Mouse (Mus musculus) testis, postnatal 14 days (tissue): Measurements from ENCODE around the gene Gse1.

Experiments
- DNase-seq: peaks from one replicate; pipeline ENCODE4 v3.0.0; 2021; ENCODE audit warnings: low spot score

The Gse1 gene

DNA sequence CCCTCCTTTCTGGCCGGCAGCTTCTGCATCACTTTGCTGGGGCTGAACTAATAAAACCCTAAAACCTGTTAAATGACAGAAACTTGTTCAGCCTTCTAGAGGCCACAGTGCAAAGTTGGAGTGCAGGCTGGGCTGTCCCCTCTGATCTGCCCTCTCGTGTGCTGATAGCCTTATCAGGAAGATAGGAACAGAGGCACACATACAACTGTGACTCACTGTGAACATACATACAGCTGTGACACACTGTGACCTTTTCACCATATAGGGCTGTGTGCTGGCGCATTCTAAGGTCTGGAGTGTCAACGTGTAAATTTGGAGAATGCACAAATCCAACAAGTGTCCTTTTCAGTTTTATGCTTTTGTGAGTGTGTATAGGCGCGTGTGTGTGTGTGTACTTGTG, 226.1 kb downstream of the Gse1 start:
- DNase-seq: no peak

DNA sequence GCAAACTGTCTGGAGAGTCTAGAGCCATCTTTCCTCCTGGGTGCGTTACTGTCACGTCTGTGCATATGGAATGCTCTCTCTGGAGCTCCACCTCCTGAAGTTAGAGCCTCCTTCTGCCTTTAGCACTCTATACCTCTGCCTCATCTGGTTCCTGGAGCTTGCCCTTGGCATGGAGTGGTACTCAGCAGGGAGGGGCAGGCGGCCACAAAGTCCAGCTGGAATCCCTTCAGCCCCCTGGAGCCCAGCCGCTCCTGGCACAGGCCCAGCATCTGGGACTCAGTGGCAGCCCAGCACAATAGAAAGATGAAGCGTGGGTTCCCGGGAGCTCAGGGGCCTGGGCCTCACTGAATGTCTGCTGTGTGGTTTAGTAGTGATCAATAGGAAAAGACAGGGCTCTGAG, 232.1 kb downstream of the Gse1 start:
- DNase-seq: no peak

DNA sequence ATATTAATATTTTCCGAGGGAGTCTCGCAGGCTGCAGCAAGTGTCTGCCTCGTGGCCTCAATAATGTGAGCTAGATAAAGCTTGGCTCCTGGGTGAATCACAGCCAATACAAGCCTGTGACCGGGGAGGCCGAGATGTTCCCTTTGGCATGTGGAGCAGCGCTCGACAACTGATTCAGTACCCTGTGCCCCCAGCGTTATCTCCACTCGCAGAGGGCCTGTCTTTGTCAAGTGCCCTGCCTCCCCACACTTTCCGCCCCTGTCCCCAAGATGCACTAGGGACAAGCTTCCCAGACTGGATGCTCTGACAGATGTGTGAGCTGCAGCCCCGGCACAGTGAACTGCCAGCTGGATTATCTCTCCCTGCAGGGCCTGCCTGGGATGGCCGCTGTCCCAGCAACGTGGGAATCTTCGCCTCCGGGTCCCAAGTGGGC, 233.9 kb downstream of the Gse1 start:
- no peak for DNase-seq

DNA sequence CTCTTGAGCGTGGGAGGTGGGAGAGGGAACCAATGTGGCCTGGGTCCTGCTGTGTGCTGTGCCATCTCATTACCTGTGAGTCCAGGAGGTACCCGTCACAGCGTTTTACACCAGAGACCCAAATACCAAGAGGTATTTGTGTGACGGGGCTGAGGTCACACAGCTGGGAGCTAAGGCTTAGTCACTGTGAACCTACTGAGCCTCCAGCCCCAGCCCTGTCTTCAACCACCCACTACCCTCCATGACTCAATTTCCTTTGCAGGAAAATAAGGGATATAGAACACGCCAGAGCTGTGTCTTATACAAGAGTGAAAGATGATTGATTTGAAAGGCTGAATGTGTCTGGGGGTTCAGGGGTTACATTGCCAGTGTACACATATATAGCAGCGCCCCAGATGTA, 234.4 kb downstream of the Gse1 start:
- no peak for DNase-seq

DNA sequence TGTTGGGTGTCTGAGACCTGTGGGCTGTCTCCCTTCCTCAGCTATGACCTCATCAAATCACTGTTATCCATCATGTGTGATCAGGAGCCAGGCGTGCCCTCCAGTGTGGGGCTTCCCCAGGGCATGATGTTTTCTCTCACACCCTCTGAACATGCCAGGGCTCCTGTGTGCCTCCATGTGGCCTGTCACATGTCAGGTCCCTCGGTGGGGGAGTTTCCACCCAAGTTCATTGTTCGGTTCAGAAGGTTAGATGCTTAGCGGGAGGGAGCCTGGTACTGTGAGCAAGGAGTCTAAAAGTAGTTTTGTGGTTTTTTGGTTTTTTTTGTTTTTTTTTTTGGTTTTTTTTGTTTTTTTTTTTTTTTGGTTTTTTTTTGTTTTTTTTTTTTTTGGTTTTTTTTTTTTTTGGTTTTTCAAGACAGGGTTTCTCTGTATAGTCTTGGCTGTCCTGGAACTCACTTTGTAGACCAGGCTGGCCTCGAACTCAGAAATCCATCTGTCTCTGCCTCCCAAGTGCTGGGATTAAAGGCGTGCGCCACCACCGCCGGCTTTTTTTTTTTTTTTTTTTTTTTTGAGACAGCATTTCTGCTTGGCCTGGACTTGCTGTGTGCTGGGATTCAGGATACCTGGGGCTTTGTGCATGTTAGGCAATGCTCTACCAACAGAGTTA, 235.8 kb downstream of the Gse1 start:
- DNase-seq: no peak

DNA sequence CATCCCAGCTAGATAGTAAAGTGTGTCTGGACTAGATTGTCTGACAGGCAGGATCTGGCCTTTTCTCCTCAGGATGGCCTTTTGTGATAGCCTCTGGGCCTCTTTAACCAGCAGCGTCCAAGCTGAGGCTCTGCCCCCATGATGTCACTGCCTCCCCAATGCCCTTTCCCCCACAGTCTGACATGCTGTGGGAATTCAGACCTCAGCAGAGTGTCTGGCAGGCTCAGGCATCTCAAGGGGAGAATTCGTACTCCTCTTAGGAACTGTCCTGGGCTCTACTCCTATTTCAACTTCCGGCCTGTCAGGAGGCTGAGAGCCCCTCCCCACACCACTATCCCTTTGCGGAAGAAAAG, 236.3 kb downstream of the Gse1 start:
- no peak for DNase-seq

DNA sequence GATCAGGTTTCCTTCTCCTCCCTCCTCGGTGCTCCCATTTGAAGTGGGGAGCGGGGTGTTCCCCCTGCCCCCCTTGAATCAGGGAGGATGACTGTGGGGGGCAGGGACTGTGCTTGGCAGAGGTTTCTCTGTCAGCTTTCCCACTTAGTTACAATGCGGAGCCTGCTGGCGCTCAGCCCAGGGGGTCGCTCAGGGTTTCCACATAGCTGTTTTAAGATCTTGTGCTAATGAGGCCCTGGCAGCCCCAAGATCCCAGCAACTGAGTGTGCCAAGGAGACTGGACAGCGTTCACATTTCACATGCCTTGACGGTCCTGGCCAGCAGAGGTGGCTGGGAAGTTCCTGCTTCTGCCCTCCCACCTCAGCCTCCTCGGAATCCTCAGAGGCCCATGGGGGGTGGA, 237.5 kb downstream of the Gse1 start:
- peak; percentile 34 for DNase-seq

DNA sequence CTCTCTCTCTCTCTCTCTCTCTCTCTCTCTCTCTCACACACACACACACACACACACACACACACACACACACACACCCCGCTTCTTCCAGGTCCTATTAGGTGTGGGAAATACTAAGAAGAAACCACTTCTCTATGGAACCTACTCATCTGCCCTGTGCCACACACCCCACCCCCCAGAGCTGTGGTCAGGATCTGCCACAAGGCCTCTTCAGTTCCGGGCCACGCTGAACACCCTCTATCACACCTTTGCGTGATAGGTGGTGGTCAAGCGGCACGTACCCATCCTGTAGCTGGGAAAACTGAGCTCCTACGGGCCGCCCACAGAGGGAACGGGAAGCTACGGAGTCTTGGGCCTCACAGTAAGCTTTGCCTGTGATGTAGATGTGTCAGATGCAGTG, 238.0 kb downstream of the Gse1 start:
- DNase-seq: no peak

DNA sequence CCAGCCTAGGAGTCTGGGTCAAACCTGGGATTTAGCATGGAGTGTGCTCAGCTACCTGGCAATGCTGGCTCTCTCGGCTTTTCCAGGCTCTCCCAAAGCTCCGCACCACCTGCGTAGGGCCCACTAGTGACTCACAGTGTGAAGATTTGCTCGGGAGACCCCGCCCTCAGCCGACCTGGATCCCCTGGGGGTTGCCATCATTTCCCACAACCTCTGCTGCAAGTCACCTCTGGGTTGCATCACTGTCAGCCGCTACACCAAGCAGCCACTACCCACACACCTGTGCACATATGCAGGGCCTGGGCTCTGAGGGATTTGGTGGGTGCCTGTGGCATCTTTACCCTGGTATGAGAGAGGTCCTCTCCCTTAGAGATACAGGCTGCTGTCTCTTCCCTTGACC, 239.3 kb downstream of the Gse1 start:
- no peak for DNase-seq

DNA sequence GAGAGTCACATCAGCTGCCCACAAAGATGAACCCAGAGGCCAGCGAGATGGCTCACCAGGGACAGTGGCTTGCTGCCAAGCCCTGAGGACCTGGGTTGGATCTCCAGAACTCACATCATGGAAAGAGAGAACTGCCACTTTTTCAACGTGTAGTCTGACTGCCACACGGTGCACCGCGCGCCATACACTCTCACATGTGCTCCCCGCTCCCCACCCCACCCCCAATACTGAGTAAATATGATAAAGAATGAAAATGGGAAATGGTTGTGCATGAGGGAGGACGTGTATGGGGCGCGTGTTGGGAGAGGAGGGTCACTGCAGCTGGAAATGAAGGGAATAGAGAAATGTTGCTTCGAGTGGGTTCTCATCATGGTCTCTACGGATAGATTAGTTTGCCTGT, 241.9 kb downstream of the Gse1 start:
- DNase-seq: no peak

DNA sequence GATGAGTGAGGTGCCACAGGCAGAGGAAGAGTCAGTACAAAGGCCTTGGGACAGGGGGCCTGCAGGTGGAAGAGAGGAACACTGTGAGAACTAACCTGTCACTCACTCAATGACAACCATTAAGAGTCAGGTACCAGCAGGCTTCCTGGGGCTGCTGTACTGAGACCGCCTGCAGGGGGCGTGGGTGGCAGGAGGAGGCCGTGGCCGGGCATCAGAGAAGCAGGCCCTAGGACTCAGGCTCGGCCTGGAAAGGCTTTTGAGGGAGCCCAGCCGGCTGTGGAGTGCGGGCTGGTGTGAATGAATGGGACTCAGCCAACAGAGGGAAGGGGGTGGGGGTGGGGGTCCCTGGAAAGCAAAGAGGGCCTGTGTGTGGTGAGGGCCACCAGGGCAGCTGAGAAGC, 242.9 kb downstream of the Gse1 start:
- no peak for DNase-seq

DNA sequence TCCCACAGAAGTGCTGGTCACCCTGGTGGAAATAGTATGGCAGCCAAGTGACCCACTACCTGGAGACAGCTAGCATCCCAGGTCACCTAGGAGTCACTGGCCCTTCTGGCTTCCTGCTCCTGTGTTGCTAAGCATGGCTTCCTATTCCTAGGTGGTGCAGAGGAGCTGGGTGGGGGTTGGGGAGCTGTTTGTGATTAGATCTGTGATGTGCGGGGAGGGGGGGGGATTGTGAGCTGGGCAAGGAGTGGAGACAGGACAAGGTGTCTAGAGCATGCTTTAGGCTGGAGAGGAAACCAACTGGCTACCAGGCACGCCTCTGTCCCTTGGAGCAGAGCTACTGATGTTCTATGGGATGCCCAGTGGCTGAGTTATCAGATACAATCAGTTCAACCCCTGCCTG, 243.5 kb downstream of the Gse1 start:
- no peak for DNase-seq

DNA sequence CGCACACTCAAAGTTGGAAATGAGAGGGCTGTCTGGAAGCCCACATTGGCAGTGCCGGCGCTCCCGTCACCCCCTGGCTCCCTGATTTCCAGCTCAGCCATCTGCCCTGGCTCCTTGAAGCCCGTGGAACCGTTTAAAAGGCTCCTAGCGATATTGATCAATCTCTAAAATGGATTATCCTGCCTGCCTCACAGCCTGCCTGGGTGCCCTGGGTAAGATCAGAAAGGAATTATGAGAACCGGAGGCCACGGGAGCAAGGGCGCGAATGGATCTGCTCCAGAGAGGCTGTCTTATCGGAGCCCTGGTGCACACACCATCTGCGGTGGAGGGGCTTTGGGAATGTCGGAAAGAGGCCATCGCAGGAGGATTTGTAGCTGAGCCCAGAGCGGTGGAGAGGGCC, 244.0 kb downstream of the Gse1 start:
- DNase-seq: no peak

DNA sequence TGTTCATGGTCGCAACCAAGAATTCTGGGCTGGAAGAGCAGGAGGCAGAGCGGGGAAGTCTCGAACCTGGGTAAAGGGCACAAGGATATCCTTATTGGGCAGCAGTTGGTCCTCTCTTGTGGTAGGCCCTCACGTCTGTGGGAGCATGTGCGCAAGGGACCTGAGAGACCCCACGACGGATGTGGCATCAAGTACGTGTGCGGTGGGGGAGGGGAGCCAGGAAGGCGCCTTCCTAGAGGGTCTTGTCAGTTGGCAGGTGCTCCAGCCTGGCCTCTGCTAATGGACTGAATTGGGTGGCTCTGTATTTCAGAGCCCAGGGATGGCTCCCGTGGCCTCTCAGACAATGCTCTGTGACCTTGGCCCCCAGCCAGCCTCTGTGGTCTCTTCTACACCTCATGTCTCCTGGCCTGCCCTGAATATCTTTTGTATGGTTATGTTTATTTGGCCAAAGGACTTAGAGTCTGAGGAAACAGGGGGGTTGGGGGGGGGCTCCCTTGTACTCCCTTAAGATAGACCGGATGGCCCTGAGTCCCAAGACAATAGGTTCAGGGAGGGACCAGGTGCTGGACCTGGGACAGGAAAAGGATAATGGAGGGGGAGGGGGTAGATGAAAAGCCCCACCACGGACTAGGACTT, 245.6 kb downstream of the Gse1 start:
- DNase-seq: no peak

DNA sequence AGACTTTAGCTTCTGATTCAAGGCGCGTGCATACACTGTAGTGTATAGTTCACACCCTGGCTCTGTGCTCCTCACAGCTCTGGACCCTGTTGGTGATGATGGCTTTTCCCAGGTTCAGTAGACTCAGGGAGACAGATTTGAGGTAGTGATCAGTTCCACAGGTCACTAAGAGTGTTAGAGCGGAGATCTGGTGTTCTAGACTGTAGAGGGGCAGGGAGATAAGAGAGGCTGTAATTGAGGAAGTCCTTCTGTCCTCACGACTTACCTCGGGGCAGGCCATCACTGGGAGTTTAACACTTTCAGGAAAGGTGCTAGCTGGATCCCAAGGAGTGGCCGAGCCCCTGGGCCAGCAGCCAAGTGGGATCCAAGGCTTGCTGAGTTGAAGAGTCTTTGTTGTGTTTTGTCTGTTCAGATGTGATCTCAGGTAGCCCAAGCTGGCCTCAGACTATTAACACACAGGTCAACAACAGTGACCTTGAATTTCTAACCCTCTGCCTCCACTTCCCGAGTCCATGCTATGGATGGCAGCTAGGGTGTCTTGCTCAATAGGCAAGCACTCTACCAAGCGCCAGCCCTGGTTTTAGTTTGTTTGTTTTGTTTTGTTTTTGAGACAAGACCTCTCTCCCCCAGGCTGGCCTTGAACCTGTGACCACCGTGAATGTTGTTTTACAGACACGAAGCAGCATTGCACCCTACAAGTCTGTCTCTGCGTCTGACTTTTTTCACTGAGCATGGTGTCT, 246.4 kb downstream of the Gse1 start:
- no peak for DNase-seq

DNA sequence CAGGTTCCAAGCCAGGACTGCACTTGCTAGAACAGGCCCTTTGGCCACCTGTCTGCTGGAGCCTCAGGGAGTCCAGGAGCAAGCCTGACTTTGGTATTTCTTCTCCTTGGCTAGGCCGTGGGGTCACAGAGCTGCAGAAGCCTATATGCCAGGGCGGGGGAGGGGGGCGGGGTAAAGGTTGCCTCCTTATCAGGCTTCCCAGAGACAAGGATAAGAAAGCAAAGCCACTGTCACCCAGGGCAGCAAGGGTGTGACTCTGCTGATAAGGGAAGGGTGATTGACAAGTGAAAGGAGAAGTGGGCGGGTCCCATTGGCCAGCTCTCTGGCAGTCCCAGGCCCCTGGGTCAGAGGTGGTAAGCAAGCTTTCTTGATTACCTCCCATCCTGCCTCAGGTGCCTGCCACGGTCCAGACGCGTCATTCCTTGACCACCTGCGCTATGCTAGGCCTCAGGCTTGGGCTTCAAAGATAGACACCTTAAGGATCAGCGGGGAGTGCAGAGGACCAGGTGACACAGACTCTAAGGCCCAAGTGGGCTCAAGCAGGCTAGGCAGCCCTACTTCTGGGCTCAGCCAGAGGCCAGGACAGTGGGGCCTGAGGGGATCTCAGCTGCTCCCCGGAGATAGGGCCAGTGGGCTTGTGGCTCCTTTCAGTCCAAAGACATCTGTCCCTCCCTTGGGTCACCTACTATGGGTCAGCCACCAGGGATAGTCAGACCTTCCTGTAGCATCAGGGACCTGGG, 247.4 kb downstream of the Gse1 start:
- no peak for DNase-seq

DNA sequence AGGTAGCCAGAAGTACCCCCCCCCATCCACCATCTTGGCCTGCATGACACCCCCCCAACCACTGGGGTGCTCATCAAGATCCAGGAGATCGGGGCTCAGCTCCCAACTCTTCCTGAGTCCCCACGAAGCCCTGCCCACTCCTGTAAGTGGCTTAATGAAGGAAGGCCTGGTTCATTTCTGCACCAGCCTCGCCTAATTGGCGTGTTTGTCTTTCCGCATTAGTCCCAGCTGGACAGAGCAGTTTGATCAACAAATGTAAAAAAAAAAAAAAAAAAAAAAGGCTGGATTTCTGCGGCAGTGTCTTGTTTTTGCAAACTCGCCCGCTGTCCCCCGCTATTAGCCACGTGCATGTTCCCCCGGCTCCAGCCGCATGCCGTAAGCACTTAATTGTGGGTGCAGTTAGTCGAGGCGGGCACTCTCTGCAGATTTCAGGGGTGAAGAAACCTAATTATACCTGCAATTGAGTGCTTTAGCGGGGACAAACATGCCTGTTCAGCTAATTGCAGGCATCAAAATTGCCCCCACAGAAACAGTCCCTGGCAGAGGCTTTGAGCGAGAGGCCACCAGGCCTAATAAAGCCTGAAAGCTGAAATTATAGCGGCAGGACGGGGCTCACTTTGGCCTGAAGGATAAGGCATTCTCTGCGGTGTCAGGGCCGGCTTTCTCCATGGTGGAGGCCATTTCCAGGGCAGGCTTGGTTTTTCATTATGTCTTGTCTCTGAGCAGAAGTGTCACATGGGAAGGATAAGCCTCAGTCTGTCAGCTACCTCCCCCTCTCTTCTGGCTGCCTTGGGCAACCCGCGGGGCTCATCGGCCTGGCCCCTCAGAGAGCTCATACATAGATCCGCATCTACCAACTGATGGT, 248.7 kb downstream of the Gse1 start:
- no peak for DNase-seq

DNA sequence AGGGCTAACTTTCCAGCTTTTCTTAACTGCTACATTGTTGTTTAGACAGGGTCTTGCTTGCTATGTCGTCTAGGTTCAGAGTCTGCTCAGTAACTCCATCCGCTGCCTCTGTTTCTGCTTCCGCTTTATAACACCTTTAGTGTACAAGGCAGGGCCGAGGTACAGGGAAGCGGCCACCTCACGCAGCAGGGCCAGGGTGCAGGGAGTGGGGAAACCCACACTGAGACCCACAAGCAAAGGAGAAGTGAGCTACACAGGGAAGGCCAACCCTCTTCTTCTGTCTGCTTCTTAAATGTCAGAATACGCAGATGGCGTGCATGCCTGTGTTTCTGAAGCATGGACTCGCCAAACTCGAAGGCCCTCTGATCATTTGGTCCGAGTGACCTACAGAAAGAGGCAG, 250.5 kb downstream of the Gse1 start:
- no peak for DNase-seq

DNA sequence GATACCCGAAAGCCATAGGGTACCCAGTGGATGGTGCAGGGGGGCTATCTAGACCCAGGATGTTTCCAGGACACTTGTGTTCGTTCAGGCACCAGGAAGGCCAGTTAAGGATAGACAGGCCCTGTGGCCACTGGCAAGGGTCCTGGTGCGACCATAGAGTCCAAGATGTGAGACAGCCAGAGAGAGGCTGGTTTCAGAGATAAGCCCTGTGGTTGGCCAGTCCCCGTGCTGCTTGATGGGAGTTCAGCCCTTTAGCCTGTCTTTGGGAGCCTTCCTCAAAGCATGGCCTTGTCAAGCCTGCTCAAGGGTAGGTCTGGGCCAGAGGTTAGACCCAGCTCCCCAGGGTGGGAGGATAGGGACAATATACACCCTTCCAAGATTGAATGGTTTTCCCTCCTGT, 251.4 kb downstream of the Gse1 start:
- DNase-seq: no peak

DNA sequence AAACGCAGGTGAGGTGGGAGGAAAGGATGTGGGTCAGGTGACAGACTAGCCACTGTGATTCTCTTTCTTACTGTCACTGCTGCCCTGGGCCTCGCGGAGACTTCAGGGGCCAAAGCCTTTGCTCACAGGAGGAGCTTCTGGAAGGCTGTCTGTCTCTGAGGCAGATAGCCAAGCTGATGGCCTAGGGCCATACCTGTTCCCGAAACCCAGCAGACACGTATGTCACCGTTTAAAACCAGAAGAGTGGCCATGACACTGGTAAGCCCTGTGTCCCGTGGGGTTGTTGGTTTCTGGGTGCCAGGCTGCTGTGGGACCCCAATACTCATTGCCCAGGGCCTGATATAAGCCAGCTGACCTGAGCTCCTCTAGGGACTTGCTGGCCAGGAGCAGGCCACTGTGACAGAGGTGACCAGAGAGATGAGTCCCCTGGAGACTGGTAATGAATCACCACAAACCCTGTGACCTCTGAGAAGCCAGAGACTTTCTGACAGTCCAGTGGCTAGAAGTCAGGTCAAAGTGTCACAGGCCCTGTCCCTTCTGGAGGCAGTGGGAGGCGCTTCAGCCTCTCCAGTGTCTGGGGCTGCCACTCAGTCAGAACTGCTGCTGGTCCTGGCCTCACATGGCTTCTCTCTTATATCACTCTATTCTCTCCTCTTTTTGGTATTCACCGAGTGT, 253.9 kb downstream of the Gse1 start:
- DNase-seq: no peak

DNA sequence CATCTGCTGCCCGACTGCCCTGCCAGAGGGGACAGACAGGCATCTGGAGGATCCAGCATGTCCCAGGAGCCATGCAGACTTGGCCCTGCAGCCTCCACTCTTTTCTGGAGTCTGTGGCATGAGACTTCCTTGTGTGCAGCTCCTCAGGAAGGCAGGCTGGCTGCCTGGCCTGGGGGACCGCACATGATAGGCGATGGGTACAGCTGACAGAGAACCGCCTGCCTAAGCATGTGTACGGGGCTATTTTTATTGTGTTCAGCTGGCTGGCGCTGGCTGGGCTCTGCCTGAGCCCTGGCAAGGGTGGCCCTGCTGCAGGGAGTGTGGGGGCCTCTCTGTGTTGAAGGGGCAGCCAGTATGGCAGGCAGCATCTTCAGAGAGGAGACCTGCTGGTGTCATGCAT, 256.2 kb downstream of the Gse1 start:
- DNase-seq: no peak
